Mouse (Mus musculus): Measurements from ENCODE around the gene Slc17a2.

- TF ChIP-seq POLR2A (IDR thresholded peaks at IDR 0.05; ENCODE audit: borderline replicate concordance, extremely low read depth, insufficient read depth, insufficient read length, poor library complexity, severe bottlenecking): no peak
- no peak for TF ChIP-seq CTCF (IDR thresholded peaks at IDR 0.05; ENCODE audit: borderline replicate concordance, extremely low read depth, insufficient read depth, insufficient read length)
Observed at GRCm38 (mm10) chr13:23757211-23757773, 49.5 kb upstream of the Slc17a2 start.

Data from brain, embryonic 14.5 days (tissue).